Mouse (Mus musculus) spleen, postnatal 36 days (tissue): Measurements from ENCODE around the gene Tfeb.

Experiments
- DNase-seq, 2 experiments: peaks; one replicate each; pipeline ENCODE4 v3.0.0; 2022; ENCODE audit warnings: low spot score in 2 of 2, mixed read lengths in 1 of 2

Tfeb gene

DNA sequence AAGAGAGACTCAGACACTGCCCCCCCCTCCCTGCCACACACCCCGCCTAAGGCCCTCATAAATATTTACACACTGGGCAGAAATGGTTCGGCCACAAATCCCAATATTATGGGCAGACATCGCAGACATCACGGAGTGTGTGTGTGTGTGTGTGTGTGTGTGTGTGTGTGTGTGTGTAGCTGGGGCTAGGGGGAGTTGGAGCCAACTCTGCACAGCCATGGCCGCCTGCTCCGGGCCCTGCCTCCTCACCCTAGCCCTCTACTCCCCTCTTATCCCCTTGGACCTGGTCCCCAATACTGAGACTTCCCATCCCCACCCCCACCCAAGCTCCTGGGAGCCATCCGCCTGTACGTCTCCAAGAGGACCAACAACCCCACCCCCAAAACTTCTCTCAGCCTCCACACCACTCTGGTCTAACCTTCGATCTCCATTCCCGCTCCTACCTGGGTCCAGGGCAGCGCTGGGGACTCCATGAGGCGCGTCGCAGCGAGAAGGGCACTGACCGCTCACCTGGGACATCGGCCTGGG lies 95.7 kb downstream of the Tfeb start:
- DNase-seq, result no peak

DNA sequence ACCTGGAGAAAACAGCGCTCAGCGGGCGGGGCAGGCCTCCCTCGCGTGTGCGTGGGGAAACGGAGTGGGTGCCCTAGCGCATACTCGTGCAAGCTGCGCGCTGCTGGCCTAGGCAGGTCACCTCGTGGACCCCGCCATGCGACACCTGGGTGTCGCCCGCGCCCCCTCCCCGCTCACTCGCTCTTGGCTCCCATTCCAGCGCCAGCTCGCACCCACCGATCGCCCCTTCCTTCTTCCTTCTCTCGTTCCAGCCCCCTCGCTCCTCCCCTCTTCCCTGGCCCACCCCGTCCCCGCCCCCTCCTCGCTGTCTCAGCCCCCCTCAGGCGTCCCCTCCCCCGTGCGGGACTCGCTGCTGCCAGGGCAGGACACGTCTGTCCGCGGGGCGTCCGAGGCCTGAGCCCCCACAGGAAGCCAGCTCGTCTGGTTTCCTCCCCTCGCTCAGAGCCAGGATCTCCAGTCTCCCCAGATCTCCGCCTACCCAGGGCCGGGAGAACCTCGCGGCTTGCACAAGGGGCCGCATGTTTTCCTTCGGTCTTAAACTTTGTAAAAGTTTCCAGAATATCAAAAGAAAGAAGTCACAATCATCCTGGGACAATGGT lies 96.3 kb downstream of the Tfeb start:
- no peak for DNase-seq

GRCm38 (mm10) chr17:47833628-47834481 lies 97.0 kb downstream of the Tfeb start:
- no peak for DNase-seq

DNA sequence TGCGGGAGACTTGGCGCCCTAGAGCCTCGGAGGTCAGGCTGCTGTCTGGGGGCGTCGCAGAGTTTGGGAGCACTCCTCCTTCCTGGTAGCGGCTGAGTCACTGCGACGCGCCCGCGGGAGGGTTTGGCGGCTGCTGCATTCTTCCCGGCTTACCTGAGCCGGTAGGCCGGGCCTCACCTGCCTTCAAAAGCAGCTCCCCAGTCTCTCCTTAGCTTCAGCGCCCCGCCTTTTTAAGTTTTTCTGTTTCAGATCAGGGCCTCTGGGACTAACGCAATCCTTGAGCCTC lies 97.6 kb downstream of the Tfeb start, which contains the start of gene Mdfi:
Gene Mdfi, minus strand, starts transcription at position 210 of the 286 bp plus-strand sequence.
- no peak for DNase-seq

DNA sequence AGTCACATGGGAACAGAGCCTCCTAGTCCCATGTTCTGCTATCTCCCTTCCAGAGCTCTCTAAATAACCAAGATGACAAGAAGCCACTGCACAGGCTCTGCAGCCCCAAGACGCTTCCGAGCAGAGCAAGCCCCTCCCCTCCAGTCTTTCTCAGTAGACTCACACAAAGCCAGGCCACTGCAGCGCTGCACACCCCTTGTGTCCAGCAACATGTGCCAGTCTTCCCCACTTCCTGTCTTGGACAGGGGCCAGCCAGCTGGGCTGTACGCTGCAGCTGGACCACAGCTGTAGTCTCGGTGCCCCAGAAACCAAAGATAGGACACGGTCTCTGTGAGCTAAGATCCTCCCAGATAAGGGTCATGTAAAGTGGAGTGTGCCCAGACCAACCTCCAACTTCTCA lies 101.0 kb downstream of the Tfeb start:
- DNase-seq, result no peak

GRCm38 (mm10) chr17:47841521-47841920 lies 104.7 kb downstream of the Tfeb start:
- DNase-seq, result no peak
